Mouse (Mus musculus) olfactory bulb, adult 2 months (tissue): Measurements from ENCODE around the gene Cox18.

Experiments
- CTCF ChIP-seq: fragments of 200-500 bp; IDR thresholded peaks from 2 replicates; pipeline ENCODE4 v1.5.1; 2012; ENCODE audit warnings: low read depth, mild to moderate bottlenecking, low read length, moderate library complexity; ENCODE audit not compliant: insufficient read depth
- POLR2A ChIP-seq: fragments of 200-500 bp; IDR thresholded peaks from 2 replicates; pipeline ENCODE4 v1.6.1; 2012; ENCODE audit warnings: mild to moderate bottlenecking, low read depth, low read length, moderate library complexity; ENCODE audit not compliant: insufficient read depth

- TF ChIP-seq POLR2A (no peak), CTCF (no peak)
Observed at GRCm38 (mm10) chr5:90247503-90247902, 23.7 kb upstream of the Cox18 start.
